Mouse (Mus musculus): Measurements from ENCODE around the gene Fxyd7.

GRCm38 (mm10) chr7:31070324-31070723, 19.1 kb upstream of the Fxyd7 start:
- TF ChIP-seq CTCF (IDR thresholded peaks at IDR 0.05; ENCODE audit: insufficient read depth, low read length) = no peak
- no peak for TF ChIP-seq POLR2A (IDR thresholded peaks at IDR 0.05; ENCODE audit: borderline replicate concordance, extremely low read depth, low read depth, low read length)
